Comparison of ENCODE assay signal across 9 mouse cellular contexts in genomic region chr1:72255854-72256175, GRCm38 (mm10). TPM values are rescaled to one million over a fixed set of nuclear protein-coding genes. Genes with fewer than 3 reads are reported as not detected.
DNase-seq lines count a peak whose midpoint lies in the region; ATAC-seq and TF ChIP-seq lines count a peak whose summit lies in the region.
"Had no signal": no experiment of that assay in that cellular context is flagged by ENCODE, and none has a peak within 500 bp of the region (broad histone marks: within the 10 kb centered on the region; RNA-seq: fewer than 3 reads in every experiment).

No protein-coding gene starts in this region.

- no peak for DNase-seq in heart, postnatal 10 days
- DNase-seq in midbrain, postnatal 0 days (ENCODE audit: low spot score): no peak
- DNase-seq in left cerebral cortex, postnatal 10 days (ENCODE audit: extremely low spot score in 1 of 2, low spot score in 2 of 2): no peak
- DNase-seq in thymus, postnatal 14 days: no peak
- DNase-seq in layer of hippocampus, adult 9-10 months (ENCODE audit: low spot score): no peak

- intact Hi-C loops in heart, postnatal 10 days (cut with DNase I): loop anchor here (5.0 kb wide), 1 partner anchor 51 kb away; the partner anchor contains the start of gene Xrcc5
- intact Hi-C loops in left cerebral cortex, postnatal 10 days (cut with DNase I): no loop called here

- peaks cover 15% of the 10 kb centered on the region for H3K4me1 ChIP-seq in heart, embryonic 15.5 days (replicated peaks)
- peaks cover 5% of the 10 kb centered on the region; the same call in 1 of the 2 replicates for H3K4me1 ChIP-seq in embryonic facial prominence, embryonic 12.5 days
- H3K4me1 ChIP-seq in intestine, embryonic 15.5 days (replicated peaks): peaks cover 3% of the 10 kb centered on the region
- H3K4me1 ChIP-seq in midbrain, postnatal 0 days (ENCODE audit: insufficient read depth, low read length): peaks cover 8% of the 10 kb centered on the region; the same call in 1 of the 2 replicates

- no peaks in the 10 kb centered on the region for H3K9me3 ChIP-seq in heart, embryonic 15.5 days (replicated peaks)
- no peaks in the 10 kb centered on the region for H3K9me3 ChIP-seq in embryonic facial prominence, embryonic 12.5 days
- no peaks in the 10 kb centered on the region for H3K9me3 ChIP-seq in intestine, embryonic 15.5 days
- H3K9me3 ChIP-seq in midbrain, postnatal 0 days (ENCODE audit: low read length): no peaks in the 10 kb centered on the region
- H3K9me3 ChIP-seq: G1E had no signal

- no peak for TF ChIP-seq CTCF in midbrain, postnatal 0 days (IDR thresholded peaks at IDR 0.05)

- H3K36me3 ChIP-seq in heart, embryonic 15.5 days: no peaks in the 10 kb centered on the region
- H3K36me3 ChIP-seq in embryonic facial prominence, embryonic 12.5 days: no peaks in the 10 kb centered on the region
- H3K36me3 ChIP-seq in intestine, embryonic 15.5 days: no peaks in the 10 kb centered on the region
- no peaks in the 10 kb centered on the region for H3K36me3 ChIP-seq in midbrain, postnatal 0 days (ENCODE audit: insufficient read depth, low read length)

- H3K27ac ChIP-seq in heart, embryonic 15.5 days: peak overlapping the region; percentile 93
- peak overlapping the region; percentile 91 for H3K27ac ChIP-seq in embryonic facial prominence, embryonic 12.5 days
- H3K27ac ChIP-seq in intestine, embryonic 15.5 days: peak overlapping the region; percentile 81
- peak overlapping the region; percentile 82 for H3K27ac ChIP-seq in midbrain, postnatal 0 days (ENCODE audit: low read depth, low read length)

- no peak for ATAC-seq in heart, embryonic 15.5 days (replicated peaks; ENCODE audit: insufficient number of reproducible peaks, insufficient read depth, low FRiP score, low read depth)
- no peak for ATAC-seq in embryonic facial prominence, embryonic 12.5 days (ENCODE audit: insufficient number of reproducible peaks, insufficient read depth, low FRiP score, low TSS enrichment)
- ATAC-seq in intestine, embryonic 15.5 days: no peak
- ATAC-seq in midbrain, postnatal 0 days (ENCODE audit: low FRiP score): no peak

- H3K4me3 ChIP-seq in heart, embryonic 15.5 days: peak overlapping the region; percentile 53; the same call in 1 of the 2 replicates
- H3K4me3 ChIP-seq in embryonic facial prominence, embryonic 12.5 days: peak overlapping the region; percentile 41; the same call in 1 of the 2 replicates
- H3K4me3 ChIP-seq in intestine, embryonic 15.5 days (replicated peaks): no peak overlapping the region
- peak overlapping the region; percentile 40 for H3K4me3 ChIP-seq in midbrain, postnatal 0 days (ENCODE audit: low read depth, low read length)

- H3K9ac ChIP-seq in heart, embryonic 15.5 days: no peak overlapping the region
- H3K9ac ChIP-seq in embryonic facial prominence, embryonic 12.5 days: no peak overlapping the region
- no peak overlapping the region for H3K9ac ChIP-seq in intestine, embryonic 15.5 days
- H3K9ac ChIP-seq in midbrain, postnatal 0 days (replicated peaks; ENCODE audit: low read length, poor library complexity, severe bottlenecking): peak overlapping the region; percentile 44

- H3K4me2 ChIP-seq in heart, embryonic 15.5 days: peak overlapping the region; percentile 75
- peak overlapping the region; percentile 64 for H3K4me2 ChIP-seq in embryonic facial prominence, embryonic 12.5 days (replicated peaks)
- peak overlapping the region; percentile 57 for H3K4me2 ChIP-seq in intestine, embryonic 15.5 days (replicated peaks)
- H3K4me2 ChIP-seq in midbrain, postnatal 0 days (ENCODE audit: low read depth, low read length, poor library complexity, severe bottlenecking): peak overlapping the region; percentile 57

- 37% methylated on average over 11 of the region's 11 CpGs for WGBS in heart, embryonic 15.5 days
- 30% methylated on average over 11 of the region's 11 CpGs for WGBS in embryonic facial prominence, embryonic 12.5 days
- WGBS in intestine, embryonic 15.5 days: 29% methylated on average over 11 of the region's 11 CpGs
- WGBS in midbrain, postnatal 0 days: 13% methylated on average over 11 of the region's 11 CpGs

- no peaks in the 10 kb centered on the region for H3K27me3 ChIP-seq in heart, embryonic 15.5 days
- H3K27me3 ChIP-seq in embryonic facial prominence, embryonic 12.5 days: no peaks in the 10 kb centered on the region
- H3K27me3 ChIP-seq in intestine, embryonic 15.5 days (replicated peaks): no peaks in the 10 kb centered on the region
- H3K27me3 ChIP-seq in midbrain, postnatal 0 days (ENCODE audit: insufficient read depth, low read length): no peaks in the 10 kb centered on the region

RNA-seq across cellular contexts. Expression of gene Pecr, which starts 28.3 kb away (rescaled TPM):
- polyA plus RNA-seq in heart, embryonic 15.5 days (2015; fragmentation: Nextera tagmentation; extraction: Ambion mirVana): 21.7 and 23.3 TPM in 2 replicates
- 10 to 100 TPM; 12.6 to 13.0 TPM for total RNA-seq in heart, postnatal 10 days (2021)
- 27.3 and 29.1 TPM in 2 replicates for polyA plus RNA-seq in embryonic facial prominence, embryonic 12.5 days (2016; fragmentation: Nextera tagmentation; extraction: Ambion mirVana)
- 57.7 and 65.5 TPM in 2 replicates for polyA plus RNA-seq in intestine, embryonic 15.5 days (2015; fragmentation: Nextera tagmentation; extraction: Ambion mirVana)
- 0.66 and 2.7 TPM in 2 replicates for total RNA-seq in midbrain, postnatal 0 days (2014; rRNA removed)
- 8.9 and 10.2 TPM in 2 replicates for polyA plus RNA-seq in midbrain, postnatal 0 days (2015; fragmentation: Nextera tagmentation; extraction: Ambion mirVana)
- total RNA-seq in left cerebral cortex, postnatal 10 days (2021): 1 to 10 TPM; 5.0 TPM

RNA-seq across cellular contexts. Expression of gene Tmem169, which starts 28.4 kb away (rescaled TPM):
- polyA plus RNA-seq in heart, embryonic 15.5 days (2015; fragmentation: Nextera tagmentation; extraction: Ambion mirVana): 0.68 and 3.1 TPM in 2 replicates
- under 1 TPM in 1 of 2 experiments, not detected in 1; 0.19 TPM for total RNA-seq in heart, postnatal 10 days (2021)
- 7.9 and 8.4 TPM in 2 replicates for polyA plus RNA-seq in embryonic facial prominence, embryonic 12.5 days (2016; fragmentation: Nextera tagmentation; extraction: Ambion mirVana)
- 2.8 and 3.0 TPM in 2 replicates for polyA plus RNA-seq in intestine, embryonic 15.5 days (2015; fragmentation: Nextera tagmentation; extraction: Ambion mirVana)
- total RNA-seq in midbrain, postnatal 0 days (2014; rRNA removed): 37.3 and 41.7 TPM in 2 replicates
- 34.1 and 38.3 TPM in 2 replicates for polyA plus RNA-seq in midbrain, postnatal 0 days (2015; fragmentation: Nextera tagmentation; extraction: Ambion mirVana)
- total RNA-seq in left cerebral cortex, postnatal 10 days (2021): 10 to 100 TPM; 35.7 to 39.7 TPM
- polyA plus RNA-seq: G1E had no signal

RNA-seq across cellular contexts. Expression of gene Mreg, which starts 43.7 kb away (rescaled TPM):
- 6.0 and 15.2 TPM in 2 replicates for polyA plus RNA-seq in heart, embryonic 15.5 days (2015; fragmentation: Nextera tagmentation; extraction: Ambion mirVana)
- 10 to 100 TPM; 30.2 to 31.0 TPM for total RNA-seq in heart, postnatal 10 days (2021)
- 13.3 and 15.6 TPM in 2 replicates for polyA plus RNA-seq in embryonic facial prominence, embryonic 12.5 days (2016; fragmentation: Nextera tagmentation; extraction: Ambion mirVana)
- 8.5 and 9.4 TPM in 2 replicates for polyA plus RNA-seq in intestine, embryonic 15.5 days (2015; fragmentation: Nextera tagmentation; extraction: Ambion mirVana)
- total RNA-seq in midbrain, postnatal 0 days (2014; rRNA removed): 1.7 and 2.4 TPM in 2 replicates
- polyA plus RNA-seq in midbrain, postnatal 0 days (2015; fragmentation: Nextera tagmentation; extraction: Ambion mirVana): 2.1 and 2.3 TPM in 2 replicates
- total RNA-seq in left cerebral cortex, postnatal 10 days (2021): 1 to 10 TPM; 1.6 to 2.2 TPM
- polyA plus RNA-seq: G1E had no signal

RNA-seq across cellular contexts. Expression of gene Xrcc5, which starts 51.4 kb away (rescaled TPM):
- 16.7 and 22.6 TPM in 2 replicates for polyA plus RNA-seq in heart, embryonic 15.5 days (2015; fragmentation: Nextera tagmentation; extraction: Ambion mirVana)
- 10 to 100 TPM; 13.4 to 14.0 TPM for total RNA-seq in heart, postnatal 10 days (2021)
- polyA plus RNA-seq in embryonic facial prominence, embryonic 12.5 days (2016; fragmentation: Nextera tagmentation; extraction: Ambion mirVana): 55.4 and 60.2 TPM in 2 replicates
- 36.7 and 39.2 TPM in 2 replicates for polyA plus RNA-seq in intestine, embryonic 15.5 days (2015; fragmentation: Nextera tagmentation; extraction: Ambion mirVana)
- total RNA-seq in midbrain, postnatal 0 days (2014; rRNA removed): 7.7 and 8.3 TPM in 2 replicates
- polyA plus RNA-seq in midbrain, postnatal 0 days (2015; fragmentation: Nextera tagmentation; extraction: Ambion mirVana): 10.5 and 11.1 TPM in 2 replicates
- 10 to 100 TPM in 1 of 2 experiments, 1 to 10 TPM in 1; 9.8 to 10.5 TPM for total RNA-seq in left cerebral cortex, postnatal 10 days (2021)
